Mouse (Mus musculus) left cerebral cortex, postnatal 25 days (tissue): Measurements from ENCODE around the gene Cnih1. TPM values are rescaled to one million over a fixed set of nuclear protein-coding genes. Genes with fewer than 3 reads are reported as not detected.
"Not testable (repeated sequence)": the region's sequence is repeated elsewhere in the genome, so short reads cannot be mapped to it uniquely, and the experiment has no call there.

Experiments used
- DNase-seq, 2 experiments: peaks; one replicate each; pipeline ENCODE4 v3.0.0; 2022; ENCODE audit warnings: low spot score in 2 of 2, mixed read lengths in 1 of 2
- intact Hi-C: fragments of 180-260 bp; cut with DNase I; formaldehyde crosslinking; loops from one replicate; pipeline ENCODE4 v1.15.1; 2025
- total RNA-seq, 2 experiments: library from RNA; stranded (reverse); gene quantifications; 2 replicates each; pipeline ENCODE4 v1.2.3; 2021

The Cnih1 gene
- total RNA-seq, 2 experiments from 2014 or later, result 84.1 to 85.4 TPM

GRCm38 (mm10) chr14:46737346-46737745 is 50.9 kb downstream of the Cnih1 start:
- intact Hi-C loops, DNase-seq: not testable (repeated sequence)

GRCm38 (mm10) chr14:46736366-46736765 is 51.8 kb downstream of the Cnih1 start:
- DNase-seq, result no peak
- intact Hi-C loops, result no loop called here

- no peak for DNase-seq
- intact Hi-C loops, result no loop called here
These were observed 53.3 kb downstream of the Cnih1 start for GRCm38 (mm10) chr14:46734761-46735455.

DNA sequence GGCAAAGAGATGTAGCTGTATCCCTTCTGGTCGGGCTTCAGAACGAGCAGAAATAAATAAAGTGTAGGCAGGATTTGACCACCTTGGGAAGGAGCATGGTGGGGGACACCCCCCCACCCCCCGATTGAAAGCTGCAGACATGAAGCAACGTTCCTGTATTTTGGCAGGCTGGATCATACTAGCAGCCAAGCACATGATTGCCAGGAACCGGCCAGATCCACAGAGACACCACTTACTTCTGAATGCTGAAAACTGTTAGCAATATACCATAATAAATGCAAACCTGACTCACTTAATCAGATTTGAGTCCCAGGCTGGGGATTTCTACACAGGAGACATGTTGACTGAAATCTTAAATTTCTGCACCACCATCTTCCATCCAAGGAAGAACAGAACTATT is 53.9 kb downstream of the Cnih1 start:
- no peak for DNase-seq
- intact Hi-C loops, result no loop called here

GRCm38 (mm10) chr14:46725743-46726142 is 62.5 kb downstream of the Cnih1 start:
- no peak for DNase-seq
- intact Hi-C loops, result loop anchor here (10.0 kb wide), 2 partner anchors 851 to 1301 kb away; no protein-coding TSS in a partner anchor

Other genes starting within 250 kb of the Cnih1 start
- 1 to 10 TPM; 1.1 to 1.9 TPM for gene Cdkn3, start 27.9 kb downstream of the Cnih1 start, total RNA-seq
- gene Gmfb, start 33.8 kb upstream of the Cnih1 start, total RNA-seq, result 100 to 1,000 TPM; 156 to 158 TPM
- gene Cgrrf1, start 43.7 kb upstream of the Cnih1 start, total RNA-seq, result 10 to 100 TPM; 33.0 to 35.7 TPM
- 10 to 100 TPM; 23.7 to 25.7 TPM for gene Samd4, start 94.4 kb upstream of the Cnih1 start, total RNA-seq